Mouse (Mus musculus): ENCODE data around the gene Plekhd1.

- TF ChIP-seq CTCF (conservative IDR thresholded peaks at IDR 0.05 in 1 of 2, IDR thresholded peaks at IDR 0.05 in 1 of 2; ENCODE audit: low read depth in 2 of 2, low read length in 2 of 2) (no peak), ZNF384 (IDR thresholded peaks at IDR 0.05; ENCODE audit: low read depth, low read length) (no peak), NELFE (IDR thresholded peaks at IDR 0.05; ENCODE audit: low read depth, low read length) (no peak), ELF1 (IDR thresholded peaks at IDR 0.05; ENCODE audit: low read depth, low read length) (no peak), ZMIZ1 (IDR thresholded peaks at IDR 0.05; ENCODE audit: low read depth, low read length) (no peak), RCOR1 (conservative IDR thresholded peaks at IDR 0.05; ENCODE audit: low read depth, low read length) (no peak), USF2 (conservative IDR thresholded peaks at IDR 0.05; ENCODE audit: low read depth, low read length) (no peak), TCF12 (IDR thresholded peaks at IDR 0.05; ENCODE audit: low read depth, low read length) (no peak), MXI1 (IDR thresholded peaks at IDR 0.05; ENCODE audit: low read depth, low read length) (no peak), MAZ (IDR thresholded peaks at IDR 0.05; ENCODE audit: low read depth, low read length) (no peak), EP300 (IDR thresholded peaks at IDR 0.05; ENCODE audit: low read length) (no peak)
These were observed 65.6 kb downstream of the Plekhd1 start for GRCm38 (mm10) chr12:80757751-80758558.

Data from CH12.LX (cell line).